Comparison of ENCODE assay signal across 26 mouse cellular contexts in genomic region chr17:71862184-71862583, GRCm38 (mm10).
"Had no signal": no experiment of that assay in that cellular context is flagged by ENCODE, and none has a peak within 500 bp of the region (broad histone marks: within the 10 kb centered on the region; RNA-seq: fewer than 3 reads in every experiment).

No protein-coding gene starts in this region.

- H3K4me3 ChIP-seq: heart, adult 2 months; heart, embryonic 13.5 days; heart, embryonic 15.5 days; hindbrain, embryonic 12.5 days; hindbrain, embryonic 15.5 days; kidney, embryonic 15.5 days; limb, embryonic 13.5 days; limb, embryonic 15.5 days; liver, embryonic 12.5 days had no signal

- H3K27me3 ChIP-seq: heart, embryonic 13.5 days; heart, embryonic 15.5 days; hindbrain, embryonic 12.5 days; hindbrain, embryonic 15.5 days; kidney, embryonic 15.5 days; limb, embryonic 13.5 days; limb, embryonic 15.5 days; liver, embryonic 12.5 days had no signal

- H3K4me2 ChIP-seq: heart, embryonic 11.5 days; heart, embryonic 13.5 days; heart, embryonic 15.5 days; hindbrain, embryonic 12.5 days; hindbrain, embryonic 15.5 days; kidney, embryonic 15.5 days; limb, embryonic 13.5 days; limb, embryonic 15.5 days; liver, embryonic 12.5 days had no signal

- H3K9me3 ChIP-seq: heart, embryonic 13.5 days; heart, embryonic 15.5 days; hindbrain, embryonic 12.5 days; hindbrain, embryonic 15.5 days; limb, embryonic 13.5 days; limb, embryonic 15.5 days had no signal

- DNase-seq: gastrocnemius, postnatal 14 days; gastrocnemius, postnatal 36 days; heart, adult 11 months; heart, adult 2 months; heart, postnatal 14 days; heart, postnatal 36 days; kidney, adult 11 months; kidney, adult 2 months; kidney, adult 9 months; kidney, postnatal 14 days; kidney, postnatal 36 days; layer of hippocampus, adult 9-11 months; layer of hippocampus, postnatal 36 days; left cerebral cortex, postnatal 4 days had no signal

- ATAC-seq: intestine, embryonic 16.5 days; liver, embryonic 12.5 days had no signal

- H3K36me3 ChIP-seq: limb, embryonic 15.5 days; liver, embryonic 12.5 days had no signal

- H3K4me1 ChIP-seq: hindbrain, embryonic 12.5 days; hindbrain, embryonic 15.5 days; kidney, embryonic 15.5 days; limb, embryonic 13.5 days; limb, embryonic 15.5 days; liver, embryonic 12.5 days had no signal

- H3K27ac ChIP-seq: heart, adult 2 months; heart, embryonic 13.5 days; heart, embryonic 15.5 days; hindbrain, embryonic 12.5 days; hindbrain, embryonic 15.5 days; kidney, embryonic 15.5 days; kidney, postnatal 0 days; limb, embryonic 13.5 days; limb, embryonic 15.5 days; liver, embryonic 12.5 days; liver, embryonic 14.5 days had no signal

- H3K9ac ChIP-seq: heart, embryonic 13.5 days; heart, embryonic 15.5 days; hindbrain, embryonic 12.5 days; hindbrain, embryonic 15.5 days; kidney, embryonic 15.5 days; limb, embryonic 13.5 days; limb, embryonic 15.5 days; liver, embryonic 12.5 days; liver, embryonic 14.5 days had no signal
